Mouse (Mus musculus): ENCODE measurements around the gene E2f2. TPM values are rescaled to one million over a fixed set of nuclear protein-coding genes. Genes with fewer than 3 reads are reported as not detected.
A peak's percentile ranks its signal among the peaks of the same experiment; 100 is the strongest.

The E2f2 gene
- total and polyA plus RNA-seq, 2 experiments, result 0.46 to 0.76 TPM

- WGBS, result 74% methylated on average over 13 of the region's 13 CpGs
- Histone ChIP-seq H3K27me3 (ENCODE audit: control insufficient read depth, insufficient read depth, low read length) (no peaks in the 10 kb centered on the region), H3K4me3 (ENCODE audit: insufficient read depth, low read depth, low read length) (no peak overlapping the region), H3K4me1 (ENCODE audit: control insufficient read depth, insufficient read depth, low read length) (peaks cover 16% of the 10 kb centered on the region), H3K27ac (replicated peaks; ENCODE audit: insufficient read depth, low read depth, low read length) (no peak overlapping the region), H3K9ac (ENCODE audit: low read depth, low read length) (no peak overlapping the region), H3K79me2 (ENCODE audit: control insufficient read depth, insufficient read depth, low read length) (no peaks in the 10 kb centered on the region), H3K36me3 (ENCODE audit: control insufficient read depth, insufficient read depth, low read length) (no peaks in the 10 kb centered on the region)
- DNase-seq (ENCODE audit: extremely low read depth, low read depth, low spot score), result no peak
- TF ChIP-seq CTCF (IDR thresholded peaks at IDR 0.05; ENCODE audit: low read depth, low read length) (no peak), POLR2A (IDR thresholded peaks at IDR 0.05; ENCODE audit: extremely low read depth, insufficient read depth, low read length) (no peak)
Measured at GRCm38 (mm10) chr4:136127670-136128069, 44.5 kb upstream of the E2f2 start.

- no peak overlapping the region for H3K27ac ChIP-seq (replicated peaks; ENCODE audit: insufficient read depth, low read depth, low read length)
- DNase-seq (ENCODE audit: extremely low read depth, low read depth, low spot score), result no peak
- no peak overlapping the region for H3K9ac ChIP-seq (ENCODE audit: low read depth, low read length)
- H3K4me3 ChIP-seq (ENCODE audit: insufficient read depth, low read depth, low read length), result no peak overlapping the region
- WGBS, result 78% methylated on average over 1 of the region's 1 CpGs
- H3K4me1 ChIP-seq (ENCODE audit: control insufficient read depth, insufficient read depth, low read length), result peaks cover 6% of the 10 kb centered on the region; the same call in 1 of the 2 replicates
- H3K36me3 ChIP-seq (ENCODE audit: control insufficient read depth, insufficient read depth, low read length), result no peaks in the 10 kb centered on the region
- no peaks in the 10 kb centered on the region for H3K27me3 ChIP-seq (ENCODE audit: control insufficient read depth, insufficient read depth, low read length)
- TF ChIP-seq CTCF (IDR thresholded peaks at IDR 0.05; ENCODE audit: low read depth, low read length) (no peak), POLR2A (IDR thresholded peaks at IDR 0.05; ENCODE audit: extremely low read depth, insufficient read depth, low read length) (no peak)
- H3K79me2 ChIP-seq (ENCODE audit: control insufficient read depth, insufficient read depth, low read length), result no peaks in the 10 kb centered on the region
Measured at GRCm38 (mm10) chr4:136129842-136130241, 42.4 kb upstream of the E2f2 start.

- TF ChIP-seq CTCF (IDR thresholded peaks at IDR 0.05; ENCODE audit: low read depth, low read length) (no peak), POLR2A (IDR thresholded peaks at IDR 0.05; ENCODE audit: extremely low read depth, insufficient read depth, low read length) (no peak)
- Histone ChIP-seq H3K4me3 (ENCODE audit: insufficient read depth, low read depth, low read length) (no peak overlapping the region), H3K27me3 (ENCODE audit: control insufficient read depth, insufficient read depth, low read length) (no peaks in the 10 kb centered on the region), H3K4me1 (ENCODE audit: control insufficient read depth, insufficient read depth, low read length) (peaks cover 12% of the 10 kb centered on the region), H3K27ac (replicated peaks; ENCODE audit: insufficient read depth, low read depth, low read length) (peak overlapping the region; percentile 37; the same call in 1 of the 2 replicates), H3K9ac (ENCODE audit: low read depth, low read length) (no peak overlapping the region), H3K79me2 (ENCODE audit: control insufficient read depth, insufficient read depth, low read length) (no peaks in the 10 kb centered on the region), H3K36me3 (ENCODE audit: control insufficient read depth, insufficient read depth, low read length) (no peaks in the 10 kb centered on the region)
- DNase-seq (ENCODE audit: extremely low read depth, low read depth, low spot score), result no peak
- WGBS, result 51% methylated on average over 9 of the region's 9 CpGs
Measured at GRCm38 (mm10) chr4:136133801-136134200, 38.4 kb upstream of the E2f2 start.

GRCm38 (mm10) chr4:136134418-136134977 is 37.7 kb upstream of the E2f2 start:
- Histone ChIP-seq H3K27me3 (ENCODE audit: control insufficient read depth, insufficient read depth, low read length) (no peaks in the 10 kb centered on the region), H3K9ac (ENCODE audit: low read depth, low read length) (peak overlapping the region; percentile 88), H3K36me3 (ENCODE audit: control insufficient read depth, insufficient read depth, low read length) (no peaks in the 10 kb centered on the region), H3K27ac (replicated peaks; ENCODE audit: insufficient read depth, low read depth, low read length) (peak overlapping the region; percentile 37), H3K4me1 (ENCODE audit: control insufficient read depth, insufficient read depth, low read length) (peaks cover 18% of the 10 kb centered on the region), H3K4me3 (ENCODE audit: insufficient read depth, low read depth, low read length) (peak overlapping the region; percentile 46), H3K79me2 (ENCODE audit: control insufficient read depth, insufficient read depth, low read length) (no peaks in the 10 kb centered on the region)
- DNase-seq (ENCODE audit: extremely low read depth, low read depth, low spot score), result no peak
- WGBS, result 10% methylated on average over 15 of the region's 15 CpGs
- TF ChIP-seq CTCF (IDR thresholded peaks at IDR 0.05; ENCODE audit: low read depth, low read length), result no peak
- TF ChIP-seq POLR2A (IDR thresholded peaks at IDR 0.05; ENCODE audit: extremely low read depth, insufficient read depth, low read length), result no peak

GRCm38 (mm10) chr4:136134978-136135873 is 37.0 kb upstream of the E2f2 start:
- no peaks in the 10 kb centered on the region for H3K27me3 ChIP-seq (ENCODE audit: control insufficient read depth, insufficient read depth, low read length)
- no peak for TF ChIP-seq POLR2A (IDR thresholded peaks at IDR 0.05; ENCODE audit: extremely low read depth, insufficient read depth, low read length)
- TF ChIP-seq CTCF (IDR thresholded peaks at IDR 0.05; ENCODE audit: low read depth, low read length), result no peak
- 10% methylated on average over 49 of the region's 50 CpGs for WGBS

More at GRCm38 (mm10) chr4:136134978-136135873, 37.0 kb upstream of the E2f2 start:
- peak overlapping the region; percentile 37 for H3K27ac ChIP-seq (replicated peaks; ENCODE audit: insufficient read depth, low read depth, low read length)
- peak overlapping the region; percentile 88 for H3K9ac ChIP-seq (ENCODE audit: low read depth, low read length)
- DNase-seq (ENCODE audit: extremely low read depth, low read depth, low spot score), result no peak
- H3K36me3 ChIP-seq (ENCODE audit: control insufficient read depth, insufficient read depth, low read length), result no peaks in the 10 kb centered on the region
- H3K4me3 ChIP-seq (ENCODE audit: insufficient read depth, low read depth, low read length), result peak overlapping the region; percentile 46
- peaks cover 18% of the 10 kb centered on the region for H3K4me1 ChIP-seq (ENCODE audit: control insufficient read depth, insufficient read depth, low read length)
- no peaks in the 10 kb centered on the region for H3K79me2 ChIP-seq (ENCODE audit: control insufficient read depth, insufficient read depth, low read length)
